Mouse (Mus musculus) intestine, embryonic 14.5 days (tissue): ENCODE data around the gene Ciao2a. TPM values are rescaled to one million over a fixed set of nuclear protein-coding genes. Genes with fewer than 3 reads are reported as not detected.

Source experiments
- ATAC-seq: fragments of 200-750 bp; cut with Nextera tagmentation; replicated peaks from 2 replicates; pipeline ENCODE4 v1.8.0; 2017; ENCODE audit warnings: low read depth, moderate number of reproducible peaks, moderate TSS enrichment, moderate library complexity; ENCODE audit not compliant: low FRiP score, low TSS enrichment
- DNase-seq: peaks from one replicate; pipeline ENCODE4 v3.0.0-alpha.2; 2018; ENCODE audit warnings: low spot score
- H3K27ac ChIP-seq: fragments of 300-500 bp; sonication (generic); 2 replicates; pipeline ENCODE4 v1.5.1; 2014; ENCODE audit warnings: low read depth, mild to moderate bottlenecking, control low read depth
- H3K27me3 ChIP-seq: fragments of 300-500 bp; sonication (generic); replicated peaks from 2 replicates; pipeline ENCODE4 v1.6.1; 2014; ENCODE audit warnings: low read length, control low read depth; ENCODE audit not compliant: control insufficient read depth, insufficient read depth
- H3K36me3 ChIP-seq: fragments of 300-500 bp; sonication (generic); 2 replicates; pipeline ENCODE4 v1.6.1; 2014; ENCODE audit warnings: low read length, control low read depth; ENCODE audit not compliant: control insufficient read depth, insufficient read depth
- H3K4me1 ChIP-seq: fragments of 300-500 bp; sonication (generic); replicated peaks from 2 replicates; pipeline ENCODE4 v1.6.1; 2014; ENCODE audit warnings: low read length, control low read depth, mixed read lengths; ENCODE audit not compliant: control insufficient read depth, insufficient read depth
- H3K4me2 ChIP-seq: fragments of 300-500 bp; sonication (generic); 2 replicates; pipeline ENCODE4 v1.6.1; 2014; ENCODE audit warnings: low read length
- H3K4me3 ChIP-seq: fragments of 300-500 bp; sonication (generic); 2 replicates; pipeline ENCODE4 v1.5.1; 2014; ENCODE audit warnings: low read depth, low read length, control low read depth, mixed read lengths
- H3K9ac ChIP-seq: fragments of 300-500 bp; sonication (generic); 2 replicates; pipeline ENCODE4 v1.6.1; 2014; ENCODE audit warnings: mild to moderate bottlenecking, low read length
- H3K9me3 ChIP-seq: fragments of 300-500 bp; sonication (generic); 2 replicates; pipeline ENCODE4 v1.6.1; 2016; ENCODE audit warnings: low read length, control low read depth; ENCODE audit not compliant: control insufficient read depth
- WGBS: fragments of 180-500 bp; shearing (Covaris S2); extraction: QIAGEN DNeasy Blood & Tissue Kit; methylation state at CpG from one replicate; pipeline ENCODE4 v1.1.7; 2014; 5-methylcytosine and 5-hydroxymethylcytosine counted together
- polyA plus RNA-seq: library from polyadenylated mRNA; unstranded; fragments of >200 nt; fragmentation: Nextera tagmentation; extraction: Ambion mirVana; gene quantifications from 2 replicates; pipeline ENCODE4 v1.2.1, GENCODE M21; 2014

Gene Ciao2a
- 188 and 189 TPM in 2 replicates for polyA plus RNA-seq

- ATAC-seq (peak; percentile 82), DNase-seq (peak; percentile 91)
- no peaks in the 10 kb centered on the region for H3K9me3 ChIP-seq
- peak within 1 kb of the TSS; percentile 70 for H3K4me3 ChIP-seq
- peak within 1 kb of the TSS; percentile 70 for H3K4me2 ChIP-seq
- H3K9ac ChIP-seq: peak within 1 kb of the TSS; percentile 61
- H3K27ac ChIP-seq: peak within 1 kb of the TSS; percentile 72
- 0 out of 2 replicates have a peak, but pooled peaks cover 2% of the 10 kb centered on the region for H3K36me3 ChIP-seq
- H3K27me3 ChIP-seq: no peaks in the 10 kb centered on the region
- peaks cover 15% of the 10 kb centered on the region for H3K4me1 ChIP-seq
- under 1% methylated on average over 34 of the region's 34 CpGs for WGBS
Measured at GRCm38 (mm10) chr9:66126456-66127192, at the start of gene Ciao2a, which contains the start of gene Snx1. Ciao2a (plus strand) TSS chr9:66126611. Snx1 (minus strand) TSS chr9:66126587.

GRCm38 (mm10) chr9:66078072-66078471 lies 48.3 kb upstream of the Ciao2a start:
- no peak overlapping the region for H3K27ac ChIP-seq
- no peak overlapping the region for H3K4me3 ChIP-seq
- H3K9ac ChIP-seq: no peak overlapping the region
- peaks cover 4% of the 10 kb centered on the region; the same call in 1 of the 2 replicates for H3K9me3 ChIP-seq
- H3K36me3 ChIP-seq: no peaks in the 10 kb centered on the region
- H3K4me2 ChIP-seq: no peak overlapping the region
- DNase-seq (peak; percentile 51), ATAC-seq (no peak)
- H3K27me3 ChIP-seq: no peaks in the 10 kb centered on the region
- WGBS: 55% methylated on average over 3 of the region's 3 CpGs
- 0 out of 2 replicates have a peak, but pooled peaks cover 7% of the 10 kb centered on the region for H3K4me1 ChIP-seq

- H3K4me1 ChIP-seq: 0 out of 2 replicates have a peak, but pooled peaks cover 7% of the 10 kb centered on the region
- DNase-seq: no peak
- peak overlapping the region; percentile 29 for H3K4me2 ChIP-seq
- whole genome bisulfite sequencing: 5% methylated on average over 14 of the region's 14 CpGs
- no peak overlapping the region for H3K27ac ChIP-seq
- H3K4me3 ChIP-seq: no peak overlapping the region
- no peak overlapping the region for H3K9ac ChIP-seq
- H3K36me3 ChIP-seq: no peaks in the 10 kb centered on the region
- peak; percentile 50; the same call in 1 of the 2 replicates for ATAC-seq
- peaks cover 4% of the 10 kb centered on the region; the same call in 1 of the 2 replicates for H3K9me3 ChIP-seq
- no peaks in the 10 kb centered on the region for H3K27me3 ChIP-seq
Measured at GRCm38 (mm10) chr9:66078493-66078892, 47.9 kb upstream of the Ciao2a start.

GRCm38 (mm10) chr9:66080804-66081459 lies 45.5 kb upstream of the Ciao2a start:
- ATAC-seq: no peak
- Histone ChIP-seq H3K9ac (no peak overlapping the region), H3K4me3 (no peak overlapping the region), H3K27ac (no peak overlapping the region), H3K27me3 (no peaks in the 10 kb centered on the region), H3K4me1 (0 out of 2 replicates have a peak, but pooled peaks cover 7% of the 10 kb centered on the region), H3K36me3 (no peaks in the 10 kb centered on the region), H3K9me3 (no peaks in the 10 kb centered on the region), H3K4me2 (no peak overlapping the region)
- WGBS: 74% methylated on average over 3 of the region's 3 CpGs
- DNase-seq: no peak

GRCm38 (mm10) chr9:66081999-66082398 lies 44.4 kb upstream of the Ciao2a start:
- peaks cover 8% of the 10 kb centered on the region for H3K36me3 ChIP-seq
- H3K9ac ChIP-seq: no peak overlapping the region
- 0 out of 2 replicates have a peak, but pooled peaks cover 7% of the 10 kb centered on the region for H3K4me1 ChIP-seq
- no peaks in the 10 kb centered on the region for H3K9me3 ChIP-seq
- H3K27ac ChIP-seq: no peak overlapping the region
- DNase-seq (no peak), ATAC-seq (no peak)
- H3K4me3 ChIP-seq: no peak overlapping the region
- no peaks in the 10 kb centered on the region for H3K27me3 ChIP-seq
- WGBS: 76% methylated on average over 4 of the region's 4 CpGs
- H3K4me2 ChIP-seq: no peak overlapping the region

GRCm38 (mm10) chr9:66084171-66084570 lies 42.2 kb upstream of the Ciao2a start:
- DNase-seq: no peak
- no peaks in the 10 kb centered on the region for H3K27me3 ChIP-seq
- H3K27ac ChIP-seq: no peak overlapping the region
- H3K36me3 ChIP-seq: peaks cover 29% of the 10 kb centered on the region
- H3K9ac ChIP-seq: no peak overlapping the region
- no peaks in the 10 kb centered on the region for H3K9me3 ChIP-seq
- no peak overlapping the region for H3K4me3 ChIP-seq
- no peak overlapping the region for H3K4me2 ChIP-seq
- no peaks in the 10 kb centered on the region for H3K4me1 ChIP-seq
- WGBS: 84% methylated on average over 3 of the region's 3 CpGs
- ATAC-seq: no peak

- ATAC-seq (no peak), DNase-seq (no peak)
- Histone ChIP-seq H3K27ac (no peak overlapping the region), H3K9ac (no peak overlapping the region), H3K27me3 (no peaks in the 10 kb centered on the region), H3K9me3 (no peaks in the 10 kb centered on the region), H3K4me1 (no peaks in the 10 kb centered on the region), H3K36me3 (peaks cover 55% of the 10 kb centered on the region), H3K4me2 (no peak overlapping the region), H3K4me3 (no peak overlapping the region)
- WGBS: 94% methylated on average over 7 of the region's 7 CpGs
Measured at GRCm38 (mm10) chr9:66087062-66087461, 39.3 kb upstream of the Ciao2a start.

GRCm38 (mm10) chr9:66088411-66088810 lies 38.0 kb upstream of the Ciao2a start:
- Histone ChIP-seq H3K27ac (no peak overlapping the region), H3K36me3 (peaks cover 69% of the 10 kb centered on the region), H3K4me3 (no peak overlapping the region), H3K9ac (no peak overlapping the region), H3K9me3 (no peaks in the 10 kb centered on the region), H3K4me1 (no peaks in the 10 kb centered on the region), H3K27me3 (no peaks in the 10 kb centered on the region), H3K4me2 (no peak overlapping the region)
- 44% methylated on average over 4 of the region's 4 CpGs for WGBS
- ATAC-seq (no peak), DNase-seq (peak; percentile 66)
